Mouse (Mus musculus): ENCODE data around the gene Cth. TPM values are rescaled to one million over a fixed set of nuclear protein-coding genes. Genes with fewer than 3 reads are reported as not detected.

The Cth gene
- polyA plus RNA-seq, 1 experiment from 2014 or later = 26.6 TPM

DNA sequence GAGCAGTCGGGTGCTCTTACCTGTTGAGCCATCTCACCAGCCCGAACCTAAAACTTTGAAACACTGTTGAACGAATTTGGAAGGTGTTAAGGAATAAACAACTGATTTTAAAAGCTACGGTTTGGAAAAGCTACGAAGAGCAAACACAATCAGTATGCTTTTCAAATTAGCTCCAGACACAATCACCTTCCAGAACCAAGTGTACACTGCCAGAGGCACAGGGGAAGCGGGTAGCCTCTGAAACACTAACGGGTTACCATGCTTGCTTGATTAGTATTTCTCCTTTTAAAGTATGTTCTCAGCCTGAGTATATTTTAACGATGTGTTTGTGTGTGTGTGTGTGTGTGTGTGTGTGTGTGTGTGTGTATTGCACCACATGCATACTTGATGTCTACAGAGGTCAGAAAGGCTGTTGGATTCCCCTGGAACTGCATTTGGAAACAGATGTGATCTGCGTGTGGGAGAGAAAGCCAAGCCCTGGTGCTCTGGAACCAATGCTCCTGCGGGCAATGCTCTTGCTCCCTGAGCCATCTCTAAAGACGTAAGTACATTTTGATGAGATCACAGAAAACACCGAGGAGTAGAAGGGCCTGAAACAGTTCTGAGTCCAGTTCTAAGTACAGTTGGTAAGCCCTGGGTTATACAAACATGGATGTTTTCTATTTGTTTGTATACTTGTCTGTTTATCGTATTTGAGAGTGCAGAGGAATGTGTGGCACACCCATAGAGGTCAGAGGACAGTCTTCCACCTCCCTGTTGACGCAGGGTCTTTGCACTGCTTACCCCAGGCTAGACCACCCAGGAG is 1.0 kb upstream of the Cth start:
- WGBS = 85% methylated on average over 14 of the region's 14 CpGs
- no peak overlapping the region for H3K4me2 ChIP-seq (ENCODE audit: low read length)
- ATAC-seq (replicated peaks; ENCODE audit: low FRiP score, low TSS enrichment, low read depth) (no peak), DNase-seq (ENCODE audit: low spot score) (no peak)
- H3K4me1 ChIP-seq (replicated peaks; ENCODE audit: control insufficient read depth, insufficient read depth, low read length) = no peaks in the 10 kb centered on the region
- no peaks in the 10 kb centered on the region for H3K36me3 ChIP-seq (ENCODE audit: control insufficient read depth, insufficient read depth, low read length)
- H3K27ac ChIP-seq (ENCODE audit: low read depth) = no peak overlapping the region
- no peak overlapping the region for H3K9ac ChIP-seq (ENCODE audit: low read length)
- no peaks in the 10 kb centered on the region for H3K27me3 ChIP-seq (replicated peaks; ENCODE audit: control insufficient read depth, insufficient read depth, low read length)
- no peaks in the 10 kb centered on the region for H3K9me3 ChIP-seq (ENCODE audit: control insufficient read depth, low read length)
- no peak overlapping the region for H3K4me3 ChIP-seq (ENCODE audit: low read depth, low read length)

DNA sequence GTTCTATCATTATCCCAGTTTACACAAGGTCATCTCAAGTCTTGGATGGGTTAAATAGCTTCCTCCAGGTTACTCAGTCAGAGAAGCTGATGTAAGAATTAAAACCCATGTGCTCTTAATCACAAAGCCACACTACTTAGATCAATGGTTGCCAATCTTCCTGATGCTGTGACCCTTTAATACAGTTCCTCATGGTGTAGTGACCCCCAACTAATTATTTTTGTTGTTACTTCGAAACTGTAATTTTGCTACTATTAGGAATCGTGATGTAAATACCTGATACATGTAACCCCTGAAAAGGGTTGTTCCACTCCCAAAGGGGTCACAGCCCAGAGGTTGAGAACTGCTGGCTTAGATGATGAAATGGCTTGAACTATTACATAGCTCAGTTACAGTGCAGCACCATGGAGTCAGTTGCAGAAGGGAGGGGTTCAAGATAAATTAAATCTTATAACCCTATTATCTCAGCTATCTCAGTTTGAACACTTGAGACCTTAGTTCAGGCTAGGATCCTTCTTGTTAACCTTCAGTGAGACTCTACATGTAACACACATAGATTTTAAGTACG is 1.5 kb downstream of the Cth start:
- no peak overlapping the region for H3K4me2 ChIP-seq (ENCODE audit: low read length)
- WGBS = 89% methylated on average over 3 of the region's 3 CpGs
- no peaks in the 10 kb centered on the region for H3K4me1 ChIP-seq (replicated peaks; ENCODE audit: control insufficient read depth, insufficient read depth, low read length)

DNA sequence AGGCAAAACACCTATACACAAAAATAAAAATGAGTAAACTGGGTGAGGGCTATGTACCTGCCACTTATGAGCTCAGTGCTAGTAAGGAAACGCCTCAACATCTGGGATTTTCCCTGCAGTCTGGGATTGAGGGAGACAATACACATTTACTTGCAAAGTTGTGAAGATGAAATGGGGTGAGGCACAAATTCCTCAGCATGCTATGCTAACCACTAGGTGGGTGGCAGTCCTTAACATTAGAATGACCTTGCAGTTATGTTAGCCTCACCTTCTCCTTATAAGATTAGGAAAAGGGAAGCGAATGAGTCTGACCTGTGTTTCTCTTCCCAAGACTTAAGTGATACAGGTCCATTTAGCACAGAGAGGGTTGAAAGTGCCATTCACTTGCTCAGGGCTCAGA is 3.5 kb downstream of the Cth start:
- no peaks in the 10 kb centered on the region for H3K4me1 ChIP-seq (replicated peaks; ENCODE audit: control insufficient read depth, insufficient read depth, low read length)
- H3K27me3 ChIP-seq (replicated peaks; ENCODE audit: control insufficient read depth, insufficient read depth, low read length) = no peaks in the 10 kb centered on the region
- H3K9me3 ChIP-seq (ENCODE audit: control insufficient read depth, low read length) = no peaks in the 10 kb centered on the region
- no peaks in the 10 kb centered on the region for H3K36me3 ChIP-seq (ENCODE audit: control insufficient read depth, insufficient read depth, low read length)
- H3K4me2 ChIP-seq (ENCODE audit: low read length) = no peak overlapping the region
- H3K4me3 ChIP-seq (ENCODE audit: low read depth, low read length) = no peak overlapping the region
- DNase-seq (ENCODE audit: low spot score) (no peak), ATAC-seq (replicated peaks; ENCODE audit: low FRiP score, low TSS enrichment, low read depth) (no peak)
- no peak overlapping the region for H3K27ac ChIP-seq (ENCODE audit: low read depth)
- H3K9ac ChIP-seq (ENCODE audit: low read length) = no peak overlapping the region
- WGBS = 91% methylated on average over 2 of the region's 2 CpGs

More for the DNA sequence above, 1.5 kb downstream of the Cth start:
- H3K27me3 ChIP-seq (replicated peaks; ENCODE audit: control insufficient read depth, insufficient read depth, low read length) = no peaks in the 10 kb centered on the region
- no peak overlapping the region for H3K27ac ChIP-seq (ENCODE audit: low read depth)
- DNase-seq (ENCODE audit: low spot score) = no peak
- H3K9me3 ChIP-seq (ENCODE audit: control insufficient read depth, low read length) = no peaks in the 10 kb centered on the region
- no peak overlapping the region for H3K9ac ChIP-seq (ENCODE audit: low read length)
- no peak overlapping the region for H3K4me3 ChIP-seq (ENCODE audit: low read depth, low read length)
- no peak for ATAC-seq (replicated peaks; ENCODE audit: low FRiP score, low TSS enrichment, low read depth)
- H3K36me3 ChIP-seq (ENCODE audit: control insufficient read depth, insufficient read depth, low read length) = no peaks in the 10 kb centered on the region

DNA sequence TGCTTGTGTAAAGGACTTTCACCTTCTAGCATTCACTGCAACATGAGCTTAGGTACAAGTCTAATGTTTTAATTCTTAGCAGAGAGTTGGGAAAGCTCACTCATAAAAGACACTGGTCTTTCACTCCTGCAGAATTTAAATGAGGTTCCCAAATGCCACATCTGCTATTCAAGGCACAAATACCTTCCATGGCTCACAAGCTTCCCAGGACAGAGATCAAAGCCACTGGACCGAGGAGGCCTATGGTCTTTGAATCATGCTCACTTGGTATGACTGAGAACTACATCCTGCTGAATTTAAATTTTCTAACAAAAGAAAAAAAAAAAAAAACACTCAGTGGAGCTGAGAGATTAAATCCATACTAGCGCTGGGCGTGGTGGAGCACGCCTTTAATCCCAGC is 8.5 kb downstream of the Cth start:
- no peaks in the 10 kb centered on the region for H3K4me1 ChIP-seq (replicated peaks; ENCODE audit: control insufficient read depth, insufficient read depth, low read length)
- no peak overlapping the region for H3K9ac ChIP-seq (ENCODE audit: low read length)
- ATAC-seq (replicated peaks; ENCODE audit: low FRiP score, low TSS enrichment, low read depth) (no peak), DNase-seq (ENCODE audit: low spot score) (no peak)
- no peak overlapping the region for H3K4me2 ChIP-seq (ENCODE audit: low read length)
- H3K27me3 ChIP-seq (replicated peaks; ENCODE audit: control insufficient read depth, insufficient read depth, low read length) = no peaks in the 10 kb centered on the region
- no peaks in the 10 kb centered on the region for H3K9me3 ChIP-seq (ENCODE audit: control insufficient read depth, low read length)
- no peaks in the 10 kb centered on the region for H3K36me3 ChIP-seq (ENCODE audit: control insufficient read depth, insufficient read depth, low read length)
- WGBS = 95% methylated on average over 4 of the region's 4 CpGs
- H3K4me3 ChIP-seq (ENCODE audit: low read depth, low read length) = no peak overlapping the region
- no peak overlapping the region for H3K27ac ChIP-seq (ENCODE audit: low read depth)

DNA sequence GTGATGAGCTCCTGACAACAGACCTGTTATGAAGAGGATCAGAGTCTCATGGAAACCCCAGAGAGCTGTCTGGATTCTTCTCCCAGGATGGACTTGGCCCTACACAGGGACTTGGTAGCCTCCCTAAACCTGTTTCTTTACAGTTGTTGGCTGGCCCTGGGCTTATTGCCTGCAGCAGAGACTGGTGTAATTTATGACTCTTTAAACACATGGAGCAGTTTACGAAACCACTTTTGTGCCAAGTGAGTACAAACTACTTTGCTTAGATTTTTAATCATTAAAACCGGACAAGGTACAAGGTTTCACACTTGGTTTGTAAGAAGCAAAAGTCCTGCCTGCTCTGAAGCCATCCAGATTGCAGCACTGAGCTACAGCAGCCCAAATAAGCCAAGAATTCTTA is 12.7 kb downstream of the Cth start:
- H3K4me3 ChIP-seq (ENCODE audit: low read depth, low read length) = no peak overlapping the region
- H3K9me3 ChIP-seq (ENCODE audit: control insufficient read depth, low read length) = no peaks in the 10 kb centered on the region
- no peak overlapping the region for H3K27ac ChIP-seq (ENCODE audit: low read depth)
- H3K9ac ChIP-seq (ENCODE audit: low read length) = no peak overlapping the region
- H3K4me1 ChIP-seq (replicated peaks; ENCODE audit: control insufficient read depth, insufficient read depth, low read length) = no peaks in the 10 kb centered on the region
- 70% methylated on average over 2 of the region's 2 CpGs for WGBS
- no peak overlapping the region for H3K4me2 ChIP-seq (ENCODE audit: low read length)
- ATAC-seq (replicated peaks; ENCODE audit: low FRiP score, low TSS enrichment, low read depth) (no peak), DNase-seq (ENCODE audit: low spot score) (no peak)
- H3K36me3 ChIP-seq (ENCODE audit: control insufficient read depth, insufficient read depth, low read length) = peaks cover 6% of the 10 kb centered on the region; the same call in 1 of the 2 replicates
- no peaks in the 10 kb centered on the region for H3K27me3 ChIP-seq (replicated peaks; ENCODE audit: control insufficient read depth, insufficient read depth, low read length)

DNA sequence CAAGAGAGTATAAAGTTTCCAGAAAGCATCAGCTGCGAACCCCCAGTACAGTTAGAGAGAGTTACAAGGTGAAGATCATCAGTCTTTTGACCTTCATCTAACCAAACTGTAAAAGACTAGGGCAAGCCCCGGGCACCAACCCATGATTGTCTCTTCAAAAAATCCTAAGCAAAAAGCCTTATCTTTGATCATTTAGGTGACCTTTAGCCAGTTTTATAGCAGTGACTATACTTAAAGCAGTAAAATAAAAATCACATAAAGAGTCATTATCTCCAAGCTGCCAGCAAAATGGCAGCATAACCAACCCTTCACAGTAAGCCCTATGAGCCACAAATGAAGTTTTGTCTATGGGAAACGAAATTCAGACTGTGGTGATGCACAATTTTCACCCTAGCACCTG is 14.6 kb downstream of the Cth start:
- Histone ChIP-seq H3K4me3 (ENCODE audit: low read depth, low read length) (no peak overlapping the region), H3K9ac (ENCODE audit: low read length) (no peak overlapping the region), H3K9me3 (ENCODE audit: control insufficient read depth, low read length) (no peaks in the 10 kb centered on the region), H3K4me1 (replicated peaks; ENCODE audit: control insufficient read depth, insufficient read depth, low read length) (no peaks in the 10 kb centered on the region), H3K36me3 (ENCODE audit: control insufficient read depth, insufficient read depth, low read length) (peaks cover 11% of the 10 kb centered on the region; the same call in 1 of the 2 replicates), H3K27me3 (replicated peaks; ENCODE audit: control insufficient read depth, insufficient read depth, low read length) (no peaks in the 10 kb centered on the region), H3K27ac (ENCODE audit: low read depth) (no peak overlapping the region), H3K4me2 (ENCODE audit: low read length) (no peak overlapping the region)
- ATAC-seq (replicated peaks; ENCODE audit: low FRiP score, low TSS enrichment, low read depth) = no peak
- WGBS = 76% methylated on average over 3 of the region's 3 CpGs
- no peak for DNase-seq (ENCODE audit: low spot score)

DNA sequence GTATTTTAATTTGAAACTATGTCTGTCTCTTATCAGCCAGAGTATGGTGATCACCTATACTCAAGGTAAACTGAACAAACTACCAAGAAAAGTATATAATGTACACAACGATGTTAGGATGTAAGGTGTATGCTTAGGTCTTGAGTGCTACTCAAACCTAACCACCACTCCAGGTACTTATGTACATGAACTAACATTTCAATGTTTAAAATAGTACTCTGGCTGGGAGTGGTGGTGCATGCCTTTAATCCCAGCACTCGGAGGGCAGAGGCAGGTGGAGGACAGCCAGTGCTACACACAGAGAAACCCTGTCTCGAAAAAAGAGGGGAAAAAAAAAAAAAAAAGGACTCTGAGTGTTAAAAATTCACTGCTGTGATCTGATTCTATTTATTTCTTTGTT is 16.7 kb downstream of the Cth start:
- no peaks in the 10 kb centered on the region for H3K4me1 ChIP-seq (replicated peaks; ENCODE audit: control insufficient read depth, insufficient read depth, low read length)
- DNase-seq (ENCODE audit: low spot score) (no peak), ATAC-seq (replicated peaks; ENCODE audit: low FRiP score, low TSS enrichment, low read depth) (no peak)
- WGBS = 75% methylated on average over 3 of the region's 3 CpGs
- no peak overlapping the region for H3K9ac ChIP-seq (ENCODE audit: low read length)
- no peaks in the 10 kb centered on the region for H3K9me3 ChIP-seq (ENCODE audit: control insufficient read depth, low read length)
- no peak overlapping the region for H3K27ac ChIP-seq (ENCODE audit: low read depth)
- no peak overlapping the region for H3K4me2 ChIP-seq (ENCODE audit: low read length)
- peaks cover 14% of the 10 kb centered on the region; the same call in 1 of the 2 replicates for H3K36me3 ChIP-seq (ENCODE audit: control insufficient read depth, insufficient read depth, low read length)
- H3K27me3 ChIP-seq (replicated peaks; ENCODE audit: control insufficient read depth, insufficient read depth, low read length) = no peaks in the 10 kb centered on the region
- no peak overlapping the region for H3K4me3 ChIP-seq (ENCODE audit: low read depth, low read length)

DNA sequence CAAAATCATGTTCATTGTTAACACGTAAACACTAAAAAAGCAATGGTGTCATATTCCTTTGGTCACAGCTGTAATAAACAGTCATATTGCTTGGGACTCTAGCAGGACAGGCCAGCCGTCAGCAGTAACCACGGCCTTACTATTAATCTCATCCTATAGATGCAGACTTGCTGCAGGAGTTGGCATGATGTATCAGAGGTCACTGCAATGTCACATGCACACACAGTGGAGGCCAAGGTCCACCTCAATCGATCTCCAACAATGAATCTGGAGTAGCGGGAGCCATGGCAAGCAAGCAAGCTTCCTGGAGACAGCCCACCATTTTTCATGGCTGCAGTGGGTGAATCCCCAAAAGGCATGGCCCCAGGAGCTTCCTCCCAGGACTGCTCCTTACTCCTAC is 23.2 kb downstream of the Cth start:
- Histone ChIP-seq H3K36me3 (ENCODE audit: control insufficient read depth, insufficient read depth, low read length) (peaks cover 5% of the 10 kb centered on the region; the same call in 1 of the 2 replicates), H3K27me3 (replicated peaks; ENCODE audit: control insufficient read depth, insufficient read depth, low read length) (no peaks in the 10 kb centered on the region), H3K27ac (ENCODE audit: low read depth) (no peak overlapping the region), H3K9me3 (ENCODE audit: control insufficient read depth, low read length) (no peaks in the 10 kb centered on the region), H3K9ac (ENCODE audit: low read length) (no peak overlapping the region), H3K4me3 (ENCODE audit: low read depth, low read length) (no peak overlapping the region), H3K4me2 (ENCODE audit: low read length) (no peak overlapping the region), H3K4me1 (replicated peaks; ENCODE audit: control insufficient read depth, insufficient read depth, low read length) (no peaks in the 10 kb centered on the region)
- 88% methylated on average over 5 of the region's 5 CpGs for WGBS
- ATAC-seq (replicated peaks; ENCODE audit: low FRiP score, low TSS enrichment, low read depth) (0 out of 2 replicates have a peak, but pooled peaks have one; percentile 23), DNase-seq (ENCODE audit: low spot score) (no peak)

DNA sequence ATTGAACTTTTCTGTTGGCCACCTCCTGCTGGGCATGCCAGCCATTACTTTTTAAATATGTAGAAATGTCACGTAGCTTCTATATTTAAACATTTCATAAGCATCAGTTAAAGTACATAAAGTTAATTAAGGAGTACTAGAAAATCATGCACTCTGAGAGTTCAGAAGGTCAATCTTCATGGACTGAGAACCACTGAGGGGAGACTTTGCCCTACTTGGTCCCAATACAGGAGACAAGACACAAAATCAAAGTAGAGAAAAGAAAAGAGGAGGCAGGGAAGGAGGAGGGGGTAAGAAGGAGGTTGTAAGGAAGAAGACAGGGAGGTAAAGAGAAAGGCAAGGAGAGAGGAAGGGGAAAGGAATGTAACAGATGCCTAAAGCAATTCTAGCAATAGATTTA is 24.9 kb downstream of the Cth start:
- H3K36me3 ChIP-seq (ENCODE audit: control insufficient read depth, insufficient read depth, low read length) = peaks cover 3% of the 10 kb centered on the region; the same call in 1 of the 2 replicates
- no peaks in the 10 kb centered on the region for H3K4me1 ChIP-seq (replicated peaks; ENCODE audit: control insufficient read depth, insufficient read depth, low read length)
- WGBS = 81% methylated on average over 1 of the region's 1 CpGs
- ATAC-seq (replicated peaks; ENCODE audit: low FRiP score, low TSS enrichment, low read depth) = no peak
- H3K9me3 ChIP-seq (ENCODE audit: control insufficient read depth, low read length) = no peaks in the 10 kb centered on the region
- no peaks in the 10 kb centered on the region for H3K27me3 ChIP-seq (replicated peaks; ENCODE audit: control insufficient read depth, insufficient read depth, low read length)
- no peak overlapping the region for H3K4me3 ChIP-seq (ENCODE audit: low read depth, low read length)
- H3K4me2 ChIP-seq (ENCODE audit: low read length) = no peak overlapping the region
- H3K27ac ChIP-seq (ENCODE audit: low read depth) = no peak overlapping the region
- no peak overlapping the region for H3K9ac ChIP-seq (ENCODE audit: low read length)
- DNase-seq (ENCODE audit: low spot score) = no peak

All from intestine, embryonic 14.5 days (tissue).